Mouse (Mus musculus) G1E (cell line): ENCODE results near the gene Fbxl19. TPM values are rescaled to one million over a fixed set of nuclear protein-coding genes. Genes with fewer than 3 reads are reported as not detected.

Experiments
- ATAC-seq: 2 replicates; pipeline ENCODE4 v1.8.0; 2016; ENCODE audit warnings: mild to moderate bottlenecking; ENCODE audit not compliant: insufficient number of reproducible peaks, poor library complexity, low FRiP score, severe bottlenecking; ENCODE audit errors: extremely low read depth
- DNase-seq: peaks from one replicate; pipeline ENCODE4 v3.0.0; 2012; ENCODE audit warnings: low spot score
- H3K27me3 ChIP-seq: 2 replicates; pipeline ENCODE4 v1.6.1; 2012; ENCODE audit warnings: mild to moderate bottlenecking, low read length, inconsistent platforms; ENCODE audit not compliant: insufficient read depth
- H3K36me3 ChIP-seq: replicated peaks from 2 replicates; pipeline ENCODE3; 2012; ENCODE audit warnings: mild to moderate bottlenecking, inconsistent platforms
- H3K4me1 ChIP-seq: 2 replicates; pipeline ENCODE4 v1.6.1; 2012; ENCODE audit warnings: low read depth, low read length, inconsistent platforms, mixed read lengths; ENCODE audit not compliant: insufficient read depth
- H3K4me3 ChIP-seq: 2 replicates; pipeline ENCODE4 v1.5.1; 2012; ENCODE audit warnings: low read depth, mild to moderate bottlenecking, inconsistent platforms, low read length, moderate library complexity, mixed read lengths
- H3K9me3 ChIP-seq: replicated peaks from 2 replicates; pipeline ENCODE4 v1.6.1; 2012; ENCODE audit warnings: inconsistent platforms
- CTCF ChIP-seq: IDR thresholded peaks from 2 replicates; pipeline ENCODE4 v1.5.1; 2012; ENCODE audit warnings: low read depth, low read length, inconsistent platforms, mixed read lengths
- GATA1 ChIP-seq: IDR thresholded peaks from 2 replicates; pipeline ENCODE4 v1.6.1; 2012; ENCODE audit warnings: borderline replicate concordance, low read length, inconsistent platforms, mixed read lengths
- GATA2 ChIP-seq: IDR thresholded peaks from 2 replicates; pipeline ENCODE4 v1.6.1; 2012; ENCODE audit warnings: low read depth, low read length, inconsistent platforms, borderline replicate concordance
- POLR2AphosphoS5 ChIP-seq: IDR thresholded peaks from 2 replicates; pipeline ENCODE4 v1.6.1; 2012; ENCODE audit warnings: low read depth, low read length, inconsistent platforms; ENCODE audit not compliant: insufficient replicate concordance
- TAL1 ChIP-seq: conservative IDR thresholded peaks from 2 replicates; pipeline ENCODE4 v1.6.1; 2012; ENCODE audit warnings: low read depth, low read length, inconsistent platforms, mixed read lengths
- polyA plus RNA-seq: library from polyadenylated mRNA; stranded (reverse); fragments of >175 nt; gene quantifications from 2 replicates; pipeline ENCODE4 v1.2.3, GENCODE M21; 2012
- total RNA-seq, 2 experiments: library from RNA; stranded (forward) in 1 of 2; stranded (reverse) in 1 of 2; fragments of 200-1000 nt in 1 of 2; fragments of >200 nt in 1 of 2; fragmentation: Nextera tagmentation in 1 of 2; gene quantifications; 2 replicates each; pipeline ENCODE4 v1.2.3; 2014 to 2017

The Fbxl19 gene
- 6.4 and 6.9 TPM in 2 replicates for total RNA-seq (2014; fragmentation: Nextera tagmentation)
- total RNA-seq (2017), result 15.1 and 18.8 TPM in 2 replicates
- 54.4 and 58.5 TPM in 2 replicates for polyA plus RNA-seq

DNA sequence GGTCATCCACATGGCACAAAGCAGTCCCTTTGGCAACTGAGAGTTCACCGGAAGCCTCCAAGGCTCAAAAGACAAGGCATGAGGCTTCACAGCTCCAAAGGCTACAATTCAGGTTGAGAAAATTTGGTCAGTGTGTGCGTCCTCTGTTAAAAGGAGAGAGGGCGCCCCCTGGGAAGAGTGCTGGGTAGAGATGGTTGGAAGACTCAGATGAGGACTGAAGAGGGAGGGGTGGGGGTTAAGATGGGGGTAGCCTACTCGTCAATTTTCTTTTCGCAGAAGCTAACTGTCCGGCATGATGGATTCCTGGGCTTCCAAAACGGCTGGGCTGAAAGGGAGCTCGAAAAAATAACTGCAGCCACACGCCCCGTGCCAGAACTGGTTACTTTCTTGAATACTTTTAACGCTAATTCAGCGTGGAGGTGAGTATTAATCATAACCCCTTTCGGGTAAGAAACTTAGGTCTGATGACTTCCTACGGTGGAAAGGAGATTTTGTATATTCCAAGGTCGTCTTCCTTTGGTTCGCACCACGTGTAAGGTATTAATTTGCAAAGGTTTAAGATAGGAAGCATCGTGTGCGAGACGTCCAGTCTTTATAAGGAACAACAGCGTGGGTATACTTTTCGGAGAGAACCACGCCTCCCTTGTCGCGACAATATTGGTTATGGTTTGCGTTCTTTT, at the start of gene Fbxl19:
Gene Fbxl19 (plus strand): TSS at position 178 of the 680 bp plus-strand sequence.
- peak; percentile 45 for DNase-seq
- Histone ChIP-seq H3K4me3 (peak within 1 kb of the TSS; percentile 82), H3K4me1 (peaks cover 34% of the 10 kb centered on the region), H3K9me3 (no peaks in the 10 kb centered on the region), H3K36me3 (peaks cover 20% of the 10 kb centered on the region), H3K27me3 (peaks cover 14% of the 10 kb centered on the region)
- TF ChIP-seq GATA1 (no peak), CTCF (no peak), TAL1 (no peak), GATA2 (no peak), POLR2AphosphoS5 (no peak)
- ATAC-seq, result no peak

DNA sequence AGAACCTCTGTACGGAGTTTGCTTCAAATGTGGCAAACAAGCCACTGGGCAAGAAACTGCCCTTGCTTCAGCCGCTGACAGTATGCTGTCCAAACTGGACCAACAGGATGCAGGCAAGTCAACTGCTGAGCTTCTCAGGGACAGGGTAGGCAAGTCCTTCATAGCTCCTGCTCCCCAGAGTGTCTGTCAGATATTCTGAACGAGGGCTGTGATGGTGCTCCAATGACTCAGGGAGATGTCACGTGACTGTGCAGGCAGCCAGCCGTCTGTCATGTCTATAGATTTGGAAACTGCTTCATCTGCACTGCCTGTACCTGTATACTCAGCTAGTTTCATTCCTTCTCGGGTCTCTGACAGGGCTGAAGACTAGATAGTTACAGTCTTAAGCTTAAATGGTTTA, 45.4 kb upstream of the Fbxl19 start:
- no peak for ATAC-seq
- TF ChIP-seq CTCF (no peak), TAL1 (no peak), POLR2AphosphoS5 (no peak), GATA2 (no peak), GATA1 (no peak)

DNA sequence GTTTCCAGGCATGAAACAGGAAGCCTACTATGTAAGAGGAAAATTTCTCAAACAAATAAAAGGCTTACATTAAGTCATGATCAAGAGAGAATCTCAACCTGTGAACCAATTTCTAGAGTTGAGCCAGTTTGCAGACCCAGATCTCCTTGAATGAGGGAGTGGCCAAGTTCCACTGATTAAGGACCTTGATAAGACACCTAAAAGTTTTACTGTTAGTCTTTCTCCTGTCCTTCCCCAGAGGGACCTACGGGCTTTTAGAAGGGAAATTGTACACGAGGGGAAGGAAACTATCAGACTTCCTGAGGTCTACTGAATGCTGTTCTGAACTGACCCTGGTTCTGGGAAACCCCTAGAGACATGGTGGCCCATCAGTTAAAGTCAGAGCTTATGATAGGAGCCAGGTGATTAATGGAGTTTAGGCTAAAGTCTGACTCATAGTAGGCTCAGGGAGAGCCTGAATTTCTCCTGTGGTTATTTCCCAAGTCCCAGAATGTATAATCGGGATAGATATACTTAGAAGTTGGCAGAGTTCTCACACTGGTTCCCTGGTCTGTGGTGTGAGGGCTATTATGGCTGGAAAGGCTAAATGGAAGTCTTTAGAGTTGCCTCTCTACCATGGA, 43.5 kb upstream of the Fbxl19 start:
- ATAC-seq (no peak), DNase-seq (no peak)
- no peak overlapping the region for H3K4me3 ChIP-seq
- H3K4me1 ChIP-seq, result peaks cover 14% of the 10 kb centered on the region
- H3K9me3 ChIP-seq, result no peaks in the 10 kb centered on the region
- TF ChIP-seq CTCF (no peak), POLR2AphosphoS5 (no peak), GATA2 (no peak), GATA1 (no peak), TAL1 (no peak)
- H3K27me3 ChIP-seq, result no peaks in the 10 kb centered on the region
- H3K36me3 ChIP-seq, result peaks cover 50% of the 10 kb centered on the region

More for the DNA sequence above, 45.4 kb upstream of the Fbxl19 start:
- Histone ChIP-seq H3K9me3 (no peaks in the 10 kb centered on the region), H3K4me3 (no peak overlapping the region), H3K36me3 (peaks cover 34% of the 10 kb centered on the region), H3K27me3 (no peaks in the 10 kb centered on the region), H3K4me1 (peaks cover 12% of the 10 kb centered on the region)
- DNase-seq, result no peak

DNA sequence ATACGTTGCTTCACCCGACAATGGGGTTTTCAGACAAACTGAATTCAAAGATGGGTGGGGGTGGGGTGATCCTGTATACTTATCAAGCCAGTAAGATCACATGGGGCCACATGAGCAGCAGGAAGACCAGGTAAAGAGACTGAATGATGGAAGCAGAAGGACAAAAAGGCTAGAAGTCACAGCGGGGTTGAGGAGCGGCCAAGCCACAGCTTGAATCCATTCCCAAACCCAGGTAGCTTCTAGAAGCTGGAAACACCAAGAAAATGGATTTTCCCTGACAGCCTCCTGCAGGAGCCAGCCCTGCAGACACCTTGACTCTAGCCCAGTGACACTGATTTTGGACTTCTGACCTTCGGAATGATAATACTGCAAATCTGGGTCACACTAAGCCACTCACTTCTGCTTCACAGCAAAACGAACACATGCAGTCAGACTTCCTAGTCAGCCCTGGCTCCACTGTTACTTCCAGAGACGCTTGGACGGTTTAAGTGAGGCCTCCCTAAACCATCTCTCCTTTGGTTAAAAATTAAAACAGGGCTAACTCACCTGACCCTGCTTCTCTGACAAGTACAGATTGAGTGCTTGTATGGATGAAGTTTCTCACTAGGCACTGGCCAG, 40.7 kb upstream of the Fbxl19 start:
- no peak for DNase-seq
- H3K9me3 ChIP-seq, result no peaks in the 10 kb centered on the region
- H3K4me1 ChIP-seq, result peaks cover 35% of the 10 kb centered on the region
- H3K36me3 ChIP-seq, result peaks cover 66% of the 10 kb centered on the region
- no peaks in the 10 kb centered on the region for H3K27me3 ChIP-seq
- no peak overlapping the region for H3K4me3 ChIP-seq
- TF ChIP-seq GATA1 (no peak), CTCF (no peak), TAL1 (no peak), POLR2AphosphoS5 (no peak), GATA2 (no peak)
- no peak for ATAC-seq

DNA sequence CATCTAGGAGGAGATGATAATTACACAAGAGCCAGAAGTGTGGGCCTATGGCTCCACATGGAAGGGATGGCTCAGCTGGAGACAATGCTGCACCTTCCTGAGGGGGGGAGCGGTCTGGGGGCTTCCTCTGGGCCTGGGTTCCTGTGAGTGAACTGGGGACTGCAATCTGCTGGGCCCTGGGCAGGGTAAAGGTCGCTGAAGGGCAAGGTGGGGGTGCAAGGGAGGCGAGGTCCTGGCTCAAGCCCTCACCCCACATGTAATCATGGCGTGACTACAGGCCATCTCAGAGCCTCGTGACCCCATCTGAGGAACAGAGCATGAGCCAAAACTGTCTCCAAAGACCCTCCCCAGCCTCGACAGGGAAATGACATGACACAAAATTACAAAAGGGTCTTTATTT, 39.7 kb upstream of the Fbxl19 start:
- no peaks in the 10 kb centered on the region for H3K27me3 ChIP-seq
- ATAC-seq (no peak), DNase-seq (no peak)
- no peak overlapping the region for H3K4me3 ChIP-seq
- no peaks in the 10 kb centered on the region for H3K9me3 ChIP-seq
- peaks cover 42% of the 10 kb centered on the region for H3K4me1 ChIP-seq
- no peak for TF ChIP-seq CTCF
- TF ChIP-seq GATA1, result no peak
- TF ChIP-seq POLR2AphosphoS5, result no peak
- TF ChIP-seq GATA2, result no peak
- TF ChIP-seq TAL1, result no peak
- peaks cover 63% of the 10 kb centered on the region for H3K36me3 ChIP-seq

DNA sequence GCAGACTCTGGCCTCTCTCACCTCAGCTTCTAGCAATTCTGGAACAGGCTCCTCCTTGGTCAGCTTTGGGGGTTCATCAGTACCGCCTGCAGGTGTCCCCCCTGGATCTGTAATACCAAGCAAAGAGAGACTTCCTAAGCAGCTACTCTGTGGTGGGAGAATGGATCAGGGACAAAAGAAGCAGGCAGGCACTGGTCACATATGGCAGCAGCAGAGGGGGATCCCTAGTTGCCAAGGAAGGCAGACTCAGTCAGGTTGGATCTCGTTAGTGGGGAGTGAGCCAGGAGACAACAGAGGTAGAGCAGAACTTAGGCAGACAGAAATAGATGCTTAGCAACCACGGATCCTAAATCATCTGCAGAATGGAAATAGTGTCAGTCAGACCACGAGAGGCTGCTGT, 38.6 kb upstream of the Fbxl19 start:
- no peak for TF ChIP-seq GATA1
- TF ChIP-seq CTCF, result no peak
- no peak for TF ChIP-seq GATA2
- no peak for TF ChIP-seq POLR2AphosphoS5
- no peak for TF ChIP-seq TAL1
- ATAC-seq (no peak), DNase-seq (no peak)
- no peaks in the 10 kb centered on the region for H3K9me3 ChIP-seq
- no peak overlapping the region for H3K4me3 ChIP-seq
- peaks cover 39% of the 10 kb centered on the region for H3K4me1 ChIP-seq
- H3K27me3 ChIP-seq, result no peaks in the 10 kb centered on the region
- peaks cover 54% of the 10 kb centered on the region for H3K36me3 ChIP-seq
